Mouse (Mus musculus): ENCODE measurements around the gene Mettl13. TPM values are rescaled to one million over a fixed set of nuclear protein-coding genes. Genes with fewer than 3 reads are reported as not detected.

Gene Mettl13
- polyA plus RNA-seq, 1 experiment from 2014 or later: 9.1 TPM

GRCm38 (mm10) chr1:162547607-162548006 is 744 bp downstream of the Mettl13 start:
- no peaks in the 10 kb centered on the region for H3K9me3 ChIP-seq (ENCODE audit: control insufficient read depth, low read length)
- peak overlapping the region; percentile 41; the same call in 1 of the 2 replicates for H3K27ac ChIP-seq (replicated peaks)
- no peaks in the 10 kb centered on the region for H3K4me1 ChIP-seq (replicated peaks; ENCODE audit: control insufficient read depth, insufficient read depth)
- WGBS: 3% methylated on average over 10 of the region's 10 CpGs
- TF ChIP-seq CTCF (IDR thresholded peaks at IDR 0.05; ENCODE audit: low read depth): no peak
- TF ChIP-seq EP300 (optimal IDR thresholded peaks at IDR 0.05): no peak
- H3K36me3 ChIP-seq (ENCODE audit: control insufficient read depth, insufficient read depth, low read length): peaks cover 4% of the 10 kb centered on the region; the same call in 1 of the 2 replicates
- H3K9ac ChIP-seq (ENCODE audit: low read length): peak overlapping the region; percentile 58
- ATAC-seq (ENCODE audit: low FRiP score, low TSS enrichment) (no peak), DNase-seq (ENCODE audit: low spot score) (no peak)
- H3K4me2 ChIP-seq (replicated peaks; ENCODE audit: low read depth): peak overlapping the region; percentile 68
- H3K4me3 ChIP-seq (ENCODE audit: low read depth, low read length): peak overlapping the region; percentile 49
- no peaks in the 10 kb centered on the region for H3K27me3 ChIP-seq (ENCODE audit: control insufficient read depth, insufficient read depth, low read length)

GRCm38 (mm10) chr1:162543231-162543630 is 5.1 kb downstream of the Mettl13 start:
- DNase-seq (ENCODE audit: low spot score) (no peak), ATAC-seq (ENCODE audit: low FRiP score, low TSS enrichment) (no peak)
- Histone ChIP-seq H3K4me1 (replicated peaks; ENCODE audit: control insufficient read depth, insufficient read depth) (no peaks in the 10 kb centered on the region), H3K36me3 (ENCODE audit: control insufficient read depth, insufficient read depth, low read length) (peaks cover 20% of the 10 kb centered on the region; the same call in 1 of the 2 replicates), H3K27me3 (ENCODE audit: control insufficient read depth, insufficient read depth, low read length) (no peaks in the 10 kb centered on the region), H3K9ac (ENCODE audit: low read length) (no peak overlapping the region), H3K4me2 (replicated peaks; ENCODE audit: low read depth) (no peak overlapping the region), H3K9me3 (ENCODE audit: control insufficient read depth, low read length) (no peaks in the 10 kb centered on the region), H3K27ac (replicated peaks) (no peak overlapping the region), H3K4me3 (ENCODE audit: low read depth, low read length) (no peak overlapping the region)
- WGBS: 79% methylated on average over 1 of the region's 1 CpGs
- TF ChIP-seq CTCF (IDR thresholded peaks at IDR 0.05; ENCODE audit: low read depth): no peak
- TF ChIP-seq EP300 (optimal IDR thresholded peaks at IDR 0.05): no peak

GRCm38 (mm10) chr1:162533766-162534560 is 14.4 kb downstream of the Mettl13 start:
- no peaks in the 10 kb centered on the region; the same call in 1 of the 2 replicates for H3K9me3 ChIP-seq (ENCODE audit: control insufficient read depth, low read length)
- TF ChIP-seq EP300 (optimal IDR thresholded peaks at IDR 0.05): no peak
- TF ChIP-seq CTCF (IDR thresholded peaks at IDR 0.05; ENCODE audit: low read depth): no peak
- H3K9ac ChIP-seq (ENCODE audit: low read length): no peak overlapping the region
- H3K27me3 ChIP-seq (ENCODE audit: control insufficient read depth, insufficient read depth, low read length): no peaks in the 10 kb centered on the region
- H3K27ac ChIP-seq (replicated peaks): no peak overlapping the region
- WGBS: 94% methylated on average over 14 of the region's 14 CpGs
- H3K4me2 ChIP-seq (replicated peaks; ENCODE audit: low read depth): no peak overlapping the region
- no peaks in the 10 kb centered on the region for H3K4me1 ChIP-seq (replicated peaks; ENCODE audit: control insufficient read depth, insufficient read depth)
- DNase-seq (ENCODE audit: low spot score) (no peak), ATAC-seq (ENCODE audit: low FRiP score, low TSS enrichment) (no peak)
- H3K4me3 ChIP-seq (ENCODE audit: low read depth, low read length): no peak overlapping the region
- peaks cover 24% of the 10 kb centered on the region for H3K36me3 ChIP-seq (ENCODE audit: control insufficient read depth, insufficient read depth, low read length)

GRCm38 (mm10) chr1:162532330-162532729 is 16.0 kb downstream of the Mettl13 start:
- peaks cover 17% of the 10 kb centered on the region for H3K36me3 ChIP-seq (ENCODE audit: control insufficient read depth, insufficient read depth, low read length)
- no peaks in the 10 kb centered on the region for H3K4me1 ChIP-seq (replicated peaks; ENCODE audit: control insufficient read depth, insufficient read depth)
- ATAC-seq (ENCODE audit: low FRiP score, low TSS enrichment): no peak
- no peak overlapping the region for H3K27ac ChIP-seq (replicated peaks)
- no peaks in the 10 kb centered on the region for H3K27me3 ChIP-seq (ENCODE audit: control insufficient read depth, insufficient read depth, low read length)
- no peaks in the 10 kb centered on the region; the same call in 1 of the 2 replicates for H3K9me3 ChIP-seq (ENCODE audit: control insufficient read depth, low read length)
- H3K9ac ChIP-seq (ENCODE audit: low read length): no peak overlapping the region
- no peak overlapping the region for H3K4me3 ChIP-seq (ENCODE audit: low read depth, low read length)
- TF ChIP-seq EP300 (optimal IDR thresholded peaks at IDR 0.05): no peak
- no peak for TF ChIP-seq CTCF (IDR thresholded peaks at IDR 0.05; ENCODE audit: low read depth)
- 67% methylated on average over 4 of the region's 4 CpGs for WGBS
- no peak for DNase-seq (ENCODE audit: low spot score)
- no peak overlapping the region for H3K4me2 ChIP-seq (replicated peaks; ENCODE audit: low read depth)

GRCm38 (mm10) chr1:162531584-162531983 is 16.8 kb downstream of the Mettl13 start:
- peaks cover 10% of the 10 kb centered on the region for H3K36me3 ChIP-seq (ENCODE audit: control insufficient read depth, insufficient read depth, low read length)
- peak; percentile 69 for TF ChIP-seq CTCF (IDR thresholded peaks at IDR 0.05; ENCODE audit: low read depth)
- TF ChIP-seq EP300 (optimal IDR thresholded peaks at IDR 0.05): no peak
- H3K4me1 ChIP-seq (replicated peaks; ENCODE audit: control insufficient read depth, insufficient read depth): no peaks in the 10 kb centered on the region
- no peak overlapping the region for H3K4me3 ChIP-seq (ENCODE audit: low read depth, low read length)
- H3K27me3 ChIP-seq (ENCODE audit: control insufficient read depth, insufficient read depth, low read length): no peaks in the 10 kb centered on the region
- DNase-seq (ENCODE audit: low spot score) (no peak), ATAC-seq (ENCODE audit: low FRiP score, low TSS enrichment) (no peak)
- no peak overlapping the region for H3K9ac ChIP-seq (ENCODE audit: low read length)
- H3K4me2 ChIP-seq (replicated peaks; ENCODE audit: low read depth): no peak overlapping the region
- no peak overlapping the region for H3K27ac ChIP-seq (replicated peaks)
- no peaks in the 10 kb centered on the region; the same call in 1 of the 2 replicates for H3K9me3 ChIP-seq (ENCODE audit: control insufficient read depth, low read length)
- WGBS: 77% methylated on average over 4 of the region's 4 CpGs

- Histone ChIP-seq H3K27ac (replicated peaks) (no peak overlapping the region), H3K36me3 (ENCODE audit: control insufficient read depth, insufficient read depth, low read length) (peaks cover 4% of the 10 kb centered on the region), H3K4me1 (replicated peaks; ENCODE audit: control insufficient read depth, insufficient read depth) (no peaks in the 10 kb centered on the region), H3K4me3 (ENCODE audit: low read depth, low read length) (no peak overlapping the region), H3K9ac (ENCODE audit: low read length) (no peak overlapping the region), H3K9me3 (ENCODE audit: control insufficient read depth, low read length) (no peaks in the 10 kb centered on the region; the same call in 1 of the 2 replicates), H3K27me3 (ENCODE audit: control insufficient read depth, insufficient read depth, low read length) (no peaks in the 10 kb centered on the region), H3K4me2 (replicated peaks; ENCODE audit: low read depth) (no peak overlapping the region)
- 97% methylated on average over 1 of the region's 1 CpGs for WGBS
- no peak for ATAC-seq (ENCODE audit: low FRiP score, low TSS enrichment)
- TF ChIP-seq EP300 (optimal IDR thresholded peaks at IDR 0.05) (no peak), CTCF (IDR thresholded peaks at IDR 0.05; ENCODE audit: low read depth) (no peak)
- no peak for DNase-seq (ENCODE audit: low spot score)
Measured at GRCm38 (mm10) chr1:162530666-162531065, 17.7 kb downstream of the Mettl13 start.
